Mouse (Mus musculus) liver, adult 2 months (tissue): ENCODE data around the gene 1700001K19Rik.

Experiments
- CTCF ChIP-seq: fragments of 200-500 bp; IDR thresholded peaks from 2 replicates; pipeline ENCODE4 v1.5.1; 2011; ENCODE audit warnings: low read depth, low read length, control low read depth
- POLR2A ChIP-seq: fragments of 200-500 bp; IDR thresholded peaks from 2 replicates; pipeline ENCODE4 v1.6.1; 2011; ENCODE audit warnings: low read length, control low read depth; ENCODE audit not compliant: insufficient read depth; ENCODE audit errors: extremely low read depth

DNA sequence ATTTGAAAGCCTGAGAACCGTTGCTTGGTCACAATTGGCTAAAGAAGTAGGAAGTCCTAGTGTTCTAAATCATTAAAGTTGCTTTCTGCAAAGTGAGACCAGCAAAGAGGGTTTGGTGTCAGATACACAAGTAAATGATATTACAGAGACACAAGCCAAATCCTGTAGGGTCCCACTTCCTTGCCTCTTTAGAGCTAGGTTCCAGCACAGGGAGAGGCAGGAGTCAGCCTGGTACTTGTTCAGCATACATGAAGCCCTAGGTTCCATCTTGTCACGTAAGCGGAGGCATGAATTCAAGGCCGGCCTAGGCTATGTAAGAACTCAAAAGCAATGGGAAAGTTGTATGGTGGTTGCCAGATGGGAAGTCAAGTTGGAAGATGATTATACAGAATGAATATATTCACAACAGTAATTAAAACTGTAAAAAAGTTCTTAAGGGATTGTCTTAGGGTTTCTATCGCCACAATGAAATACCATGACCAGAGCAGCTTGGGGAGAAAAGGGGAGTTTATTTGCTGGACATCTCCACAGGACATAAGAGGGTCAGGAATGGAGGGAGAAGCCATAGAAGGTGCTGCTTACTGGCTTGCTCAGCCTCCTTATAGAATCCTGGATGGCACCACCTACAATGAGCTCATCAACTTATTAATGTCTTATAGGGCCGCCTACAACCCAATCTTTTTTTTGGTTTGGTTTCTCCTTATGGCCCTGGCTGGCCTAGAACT, 7.7 kb upstream of the 1700001K19Rik start:
- TF ChIP-seq CTCF (no peak), POLR2A (no peak)
